Mouse (Mus musculus): Measurements from ENCODE around the gene Arf1.

DNA sequence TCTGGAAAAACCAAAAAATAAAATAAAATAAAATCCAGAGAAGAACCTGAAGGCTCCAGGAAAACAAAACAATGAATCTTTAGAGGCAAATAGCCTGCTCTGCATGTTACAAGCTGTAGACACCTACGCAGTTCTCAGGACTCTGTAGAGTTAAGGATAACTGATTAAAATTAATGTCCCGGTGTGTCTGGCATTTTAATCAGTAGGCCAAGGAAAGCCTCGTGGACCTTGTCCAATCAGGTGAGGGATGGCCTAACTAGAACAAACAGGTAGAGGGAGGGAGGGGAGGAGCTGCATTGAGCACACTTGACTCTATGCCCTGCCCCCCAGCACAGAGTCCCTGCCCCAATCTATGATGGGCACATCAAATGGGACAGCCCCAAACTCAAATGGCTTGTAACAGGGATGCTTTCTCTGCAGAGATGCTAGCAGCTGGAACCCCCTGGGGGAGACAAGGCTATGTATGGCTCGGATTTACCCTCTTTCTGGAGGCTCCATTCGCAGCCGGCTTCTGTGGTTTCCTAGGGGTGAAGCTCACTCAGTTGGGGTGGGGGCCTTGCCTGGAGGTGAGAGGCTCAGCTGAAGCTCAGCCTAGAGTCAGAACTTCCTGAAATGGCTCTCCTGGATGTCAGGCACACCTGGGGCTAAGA is 53.8 kb downstream of the Arf1 start:
- no peak for TF ChIP-seq POLR2A (IDR thresholded peaks at IDR 0.05; ENCODE audit: borderline replicate concordance, extremely low read depth, low read depth, low read length)
- TF ChIP-seq CTCF (IDR thresholded peaks at IDR 0.05; ENCODE audit: insufficient read depth, low read length), result no peak

Measured in lung, adult 2 months (tissue).